Mouse (Mus musculus) intestine, postnatal 0 days (tissue): ENCODE data around the gene Bcr. TPM values are rescaled to one million over a fixed set of nuclear protein-coding genes. Genes with fewer than 3 reads are reported as not detected.

ENCODE experiments used
- ATAC-seq: fragments of 200-750 bp; cut with Nextera tagmentation; 2 replicates; pipeline ENCODE4 v1.8.0; 2017; ENCODE audit warnings: mild to moderate bottlenecking, moderate TSS enrichment, moderate library complexity
- H3K27ac ChIP-seq: fragments of 300-500 bp; sonication (generic); 2 replicates; pipeline ENCODE4 v1.5.1; 2014; ENCODE audit warnings: mild to moderate bottlenecking, low read depth, low read length, moderate library complexity
- H3K27me3 ChIP-seq: fragments of 300-500 bp; sonication (generic); replicated peaks from 2 replicates; pipeline ENCODE4 v1.6.1; 2014; ENCODE audit warnings: low read length, mixed read lengths; ENCODE audit not compliant: control insufficient read depth, insufficient read depth
- H3K36me3 ChIP-seq: fragments of 300-500 bp; sonication (generic); 2 replicates; pipeline ENCODE4 v1.6.1; 2014; ENCODE audit warnings: mild to moderate bottlenecking, moderate library complexity; ENCODE audit not compliant: control insufficient read depth, insufficient read depth
- H3K4me1 ChIP-seq: fragments of 300-500 bp; sonication (generic); replicated peaks from 2 replicates; pipeline ENCODE4 v1.6.1; 2014; ENCODE audit warnings: antibody characterized with exemption, low read length, mixed read lengths; ENCODE audit not compliant: control insufficient read depth, insufficient read depth
- H3K4me2 ChIP-seq: fragments of 300-500 bp; sonication (generic); replicated peaks from 2 replicates; pipeline ENCODE4 v1.6.1; 2014; ENCODE audit warnings: low read depth, mild to moderate bottlenecking, moderate library complexity
- H3K4me3 ChIP-seq: fragments of 300-500 bp; sonication (generic); 2 replicates; pipeline ENCODE4 v1.5.1; 2014; ENCODE audit warnings: low read depth, low read length
- H3K9ac ChIP-seq: fragments of 300-500 bp; sonication (generic); 2 replicates; pipeline ENCODE4 v1.6.1; 2014; ENCODE audit warnings: mild to moderate bottlenecking, low read depth, low read length
- H3K9me3 ChIP-seq: fragments of 300-500 bp; sonication (generic); 2 replicates; pipeline ENCODE4 v1.6.1; 2016; ENCODE audit warnings: mixed run types; ENCODE audit not compliant: control insufficient read depth
- CTCF ChIP-seq: sonication (generic); IDR thresholded peaks from 2 replicates; pipeline ENCODE4 v1.5.1; 2016; ENCODE audit warnings: low read depth, mild to moderate bottlenecking, control low read depth, antibody characterized with exemption, moderate library complexity
- WGBS: fragments of 180-500 bp; shearing (Covaris S2); extraction: QIAGEN DNeasy Blood & Tissue Kit; methylation state at CpG from one replicate; pipeline ENCODE4 v1.1.7; 2014; 5-methylcytosine and 5-hydroxymethylcytosine counted together
- polyA plus RNA-seq: library from polyadenylated mRNA; unstranded; fragments of >200 nt; fragmentation: Nextera tagmentation; extraction: Ambion mirVana; gene quantifications from 2 replicates; pipeline ENCODE4 v1.2.1, GENCODE M21; 2015

The Bcr gene
- polyA plus RNA-seq, 1 experiment from 2014 or later, result 26.7 TPM

GRCm38 (mm10) chr10:75105687-75106086, 45.3 kb downstream of the Bcr start:
- Histone ChIP-seq H3K36me3 (no peaks in the 10 kb centered on the region), H3K27me3 (no peaks in the 10 kb centered on the region), H3K4me1 (0 out of 2 replicates have a peak, but pooled peaks cover 4% of the 10 kb centered on the region), H3K27ac (no peak overlapping the region), H3K9ac (no peak overlapping the region), H3K4me3 (no peak overlapping the region), H3K9me3 (no peaks in the 10 kb centered on the region), H3K4me2 (no peak overlapping the region)
- 89% methylated on average over 5 of the region's 5 CpGs for WGBS
- no peak for TF ChIP-seq CTCF
- no peak for ATAC-seq

GRCm38 (mm10) chr10:75106940-75107381, 46.6 kb downstream of the Bcr start:
- no peak for TF ChIP-seq CTCF
- ATAC-seq, result no peak
- 22% methylated on average over 5 of the region's 5 CpGs for whole genome bisulfite sequencing
- Histone ChIP-seq H3K27ac (no peak overlapping the region), H3K27me3 (no peaks in the 10 kb centered on the region), H3K36me3 (no peaks in the 10 kb centered on the region), H3K4me2 (no peak overlapping the region), H3K9ac (no peak overlapping the region), H3K4me1 (0 out of 2 replicates have a peak, but pooled peaks cover 4% of the 10 kb centered on the region), H3K4me3 (no peak overlapping the region), H3K9me3 (no peaks in the 10 kb centered on the region)

- Histone ChIP-seq H3K9ac (no peak overlapping the region), H3K4me3 (no peak overlapping the region), H3K4me2 (no peak overlapping the region), H3K4me1 (0 out of 2 replicates have a peak, but pooled peaks cover 4% of the 10 kb centered on the region), H3K36me3 (no peaks in the 10 kb centered on the region), H3K27ac (no peak overlapping the region), H3K9me3 (no peaks in the 10 kb centered on the region), H3K27me3 (no peaks in the 10 kb centered on the region)
- TF ChIP-seq CTCF, result no peak
- no peak for ATAC-seq
- 69% methylated on average over 3 of the region's 3 CpGs for WGBS
Measured at GRCm38 (mm10) chr10:75108092-75108491, 47.7 kb downstream of the Bcr start.

- H3K4me1 ChIP-seq, result no peaks in the 10 kb centered on the region; the same call in 1 of the 2 replicates
- H3K9ac ChIP-seq, result no peak overlapping the region
- WGBS, result 81% methylated on average over 11 of the region's 11 CpGs
- no peak overlapping the region for H3K4me2 ChIP-seq
- H3K9me3 ChIP-seq, result no peaks in the 10 kb centered on the region
- no peaks in the 10 kb centered on the region for H3K27me3 ChIP-seq
- no peaks in the 10 kb centered on the region for H3K36me3 ChIP-seq
- no peak overlapping the region for H3K4me3 ChIP-seq
- ATAC-seq, result no peak
- no peak overlapping the region for H3K27ac ChIP-seq
- no peak for TF ChIP-seq CTCF
Measured at GRCm38 (mm10) chr10:75111446-75112201, 51.2 kb downstream of the Bcr start.

GRCm38 (mm10) chr10:75112405-75112804, 52.0 kb downstream of the Bcr start:
- Histone ChIP-seq H3K9me3 (no peaks in the 10 kb centered on the region), H3K4me1 (no peaks in the 10 kb centered on the region; the same call in 1 of the 2 replicates), H3K27me3 (no peaks in the 10 kb centered on the region), H3K4me3 (no peak overlapping the region), H3K4me2 (no peak overlapping the region), H3K36me3 (no peaks in the 10 kb centered on the region), H3K27ac (no peak overlapping the region), H3K9ac (no peak overlapping the region)
- no peak for TF ChIP-seq CTCF
- ATAC-seq, result no peak
- 70% methylated on average over 3 of the region's 3 CpGs for WGBS

- no peaks in the 10 kb centered on the region for H3K9me3 ChIP-seq
- no peak overlapping the region for H3K27ac ChIP-seq
- no peaks in the 10 kb centered on the region for H3K36me3 ChIP-seq
- no peaks in the 10 kb centered on the region for H3K27me3 ChIP-seq
- no peak for ATAC-seq
- no peak for TF ChIP-seq CTCF
- 90% methylated on average over 9 of the region's 9 CpGs for WGBS
- H3K4me1 ChIP-seq, result no peaks in the 10 kb centered on the region; the same call in 1 of the 2 replicates
- H3K4me2 ChIP-seq, result no peak overlapping the region
- no peak overlapping the region for H3K9ac ChIP-seq
- no peak overlapping the region for H3K4me3 ChIP-seq
Measured at GRCm38 (mm10) chr10:75113620-75114019, 53.2 kb downstream of the Bcr start.
